Mouse (Mus musculus): Measurements from ENCODE around the gene 3110082J24Rik. TPM values are rescaled to one million over a fixed set of nuclear protein-coding genes. Genes with fewer than 3 reads are reported as not detected.

The 3110082J24Rik gene
- total RNA-seq (2023): not detected

GRCm38 (mm10) chr5:30105668-30106300 lies at the start of gene 3110082J24Rik:
Gene 3110082J24Rik (minus strand): TSS chr5:30106086.

DNA sequence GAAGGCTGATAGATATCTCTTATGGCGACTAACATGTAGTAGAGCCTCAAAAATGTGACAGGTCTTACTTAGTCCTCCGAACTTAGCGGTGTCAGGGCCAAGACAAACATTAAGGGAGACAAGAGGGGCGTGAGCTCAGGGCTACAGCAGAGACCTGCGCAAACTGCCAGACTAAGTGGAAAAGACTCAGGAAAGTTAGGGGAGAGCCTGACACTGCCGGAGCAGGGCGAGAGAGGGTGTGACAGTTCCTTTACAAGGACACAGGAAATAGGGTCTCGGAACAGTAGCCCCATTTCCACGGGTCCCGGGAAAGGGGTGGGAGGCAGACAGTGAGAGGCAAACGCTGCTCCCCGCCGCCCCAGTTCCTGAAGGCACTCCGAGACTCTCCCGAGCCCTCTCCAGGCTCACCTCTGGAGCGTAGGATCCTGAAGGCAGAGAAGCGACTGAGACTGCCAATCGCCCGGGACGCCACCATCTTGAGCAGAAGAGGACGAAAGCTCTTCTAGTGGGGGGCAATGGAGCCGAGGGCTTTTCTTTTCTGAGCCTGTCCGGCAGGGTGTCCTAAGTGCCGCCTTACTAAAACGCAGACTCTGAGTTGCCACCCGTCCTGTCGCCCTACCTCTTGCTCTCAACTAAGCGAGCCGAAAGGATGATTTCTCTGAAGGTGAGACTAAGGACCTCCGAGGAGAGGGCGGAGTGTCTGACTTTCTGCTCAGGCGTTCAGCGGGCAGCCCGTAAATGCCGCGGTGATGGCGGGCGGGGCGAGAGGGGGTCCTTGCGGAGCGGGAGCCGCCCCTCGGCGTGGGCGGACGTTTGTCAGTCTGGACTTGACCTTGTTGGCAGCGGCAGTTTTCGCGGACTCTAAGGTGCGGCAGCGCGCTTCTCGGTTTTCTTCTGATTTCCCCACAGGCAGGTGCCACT lies 48.8 kb upstream of the 3110082J24Rik start, which contains the start of the genes Hadha and Hadhb:
TSS of gene Hadha (minus strand) at position 689 of the 921 bp plus-strand sequence.
TSS of gene Hadhb (plus strand) at position 775 of the 921 bp plus-strand sequence.

DNA sequence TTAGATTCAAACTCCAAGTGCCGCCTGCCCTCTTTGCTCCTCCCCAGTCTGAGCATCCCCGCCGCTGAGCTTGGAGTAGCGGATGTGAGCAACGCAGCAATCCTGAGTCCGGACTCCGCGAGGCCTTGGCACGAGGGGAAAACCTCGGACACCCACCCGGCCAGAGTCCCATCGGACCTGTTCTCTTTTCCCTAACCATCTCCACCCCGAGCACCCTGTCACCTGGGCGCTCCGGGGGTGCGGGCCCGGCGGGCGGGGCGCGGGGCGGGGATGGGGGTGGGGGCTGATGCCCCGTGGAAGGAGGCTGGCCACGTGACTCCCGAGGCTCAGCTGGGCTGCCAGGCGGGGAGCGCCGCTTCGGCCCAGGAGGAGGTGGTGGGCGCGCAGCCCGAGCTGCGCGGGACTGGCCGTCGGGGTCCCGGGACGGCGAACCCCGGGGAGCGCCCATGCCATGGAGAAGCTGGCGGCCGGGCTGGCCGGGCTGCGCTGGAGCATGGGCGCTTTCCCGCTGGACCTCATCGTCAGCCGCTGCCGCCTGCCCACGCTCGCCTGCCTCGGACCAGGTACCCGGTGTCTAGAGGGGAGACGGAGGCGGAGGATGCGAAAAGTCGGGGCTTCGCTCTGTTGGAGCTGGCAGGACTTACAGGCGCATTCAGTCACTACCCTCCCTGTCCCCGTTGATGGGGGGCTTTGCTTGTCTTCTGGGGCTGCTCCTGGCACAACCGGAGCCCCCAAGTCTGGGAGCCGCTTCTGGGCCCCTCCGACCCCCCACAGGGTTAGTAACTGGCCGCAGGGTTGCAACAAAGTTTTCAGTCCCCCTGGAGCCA lies 832 bp downstream of the 3110082J24Rik start, which contains the start of gene Garem2:
TSS of gene Garem2 (plus strand) at position 321 of the 827 bp plus-strand sequence.

DNA sequence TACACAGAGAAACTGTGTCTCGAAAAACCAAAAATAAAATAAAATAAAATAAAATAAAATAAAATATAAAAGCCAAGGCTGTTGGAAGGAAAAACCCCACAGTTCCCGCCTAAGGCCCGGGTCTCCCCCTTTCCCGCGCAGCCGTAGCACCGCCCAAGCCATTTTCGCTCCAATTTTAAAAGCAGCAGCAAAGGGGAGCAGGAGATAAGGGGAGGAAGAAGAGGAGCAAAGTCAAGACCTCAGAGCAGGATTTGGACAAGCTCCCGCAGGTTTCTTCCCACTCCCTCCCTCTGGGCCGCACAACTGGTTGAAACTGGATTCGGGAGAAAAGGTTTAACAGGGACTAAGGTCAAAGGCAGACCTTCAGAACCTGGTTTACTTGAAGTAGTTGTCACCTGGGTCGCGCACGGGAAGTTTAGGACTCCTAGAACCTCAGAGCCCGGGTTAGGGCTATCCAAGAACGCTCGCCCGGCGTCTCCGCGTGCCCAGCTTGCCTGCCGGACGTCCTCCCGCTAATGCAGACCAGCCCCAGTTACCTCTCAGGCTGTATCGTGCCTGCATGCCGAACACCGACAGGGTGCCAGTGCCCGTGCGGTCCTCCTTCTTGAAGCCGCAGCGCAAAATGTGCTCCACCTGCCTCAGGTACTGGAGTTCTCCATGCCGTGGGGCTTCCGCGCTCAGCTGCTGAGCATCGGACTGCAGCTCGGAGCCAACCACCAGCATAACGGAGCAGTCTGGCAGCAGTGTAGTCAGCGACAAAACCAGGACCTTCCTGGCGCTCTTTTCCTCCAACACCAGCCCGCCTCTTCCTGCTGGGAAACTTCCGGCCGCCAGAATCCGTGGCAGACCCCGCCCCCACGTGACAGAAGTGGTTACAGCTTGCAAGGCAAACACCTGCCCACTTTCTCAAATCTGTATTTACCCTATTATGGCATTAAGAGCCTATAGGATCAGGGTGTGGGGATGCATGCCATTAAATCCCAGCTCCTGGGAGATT lies 32.8 kb downstream of the 3110082J24Rik start, which contains the start of gene Tyms:
TSS of gene Tyms (minus strand) at position 793 of the 997 bp plus-strand sequence.

Other genes with a start within 250 kb of the 3110082J24Rik start
- gene Il6, start 93.0 kb downstream of the 3110082J24Rik start, total RNA-seq (2023): not detected
- gene Tyms, start 32.5 kb downstream of the 3110082J24Rik start, total RNA-seq (2023): 10.1 TPM
- not detected for gene Garem2, start 925 bp downstream of the 3110082J24Rik start, total RNA-seq (2023)
- gene Hadha, start 49.1 kb upstream of the 3110082J24Rik start, total RNA-seq (2023): 93.5 TPM
- 130 TPM for gene Hadhb, start 49.2 kb upstream of the 3110082J24Rik start, total RNA-seq (2023)
- gene Adgrf3, start 99.6 kb upstream of the 3110082J24Rik start, total RNA-seq (2023): not detected
- 30.0 TPM for gene Selenoi, start 126.5 kb upstream of the 3110082J24Rik start, total RNA-seq (2023)
- gene Drc1, start 175.3 kb upstream of the 3110082J24Rik start, total RNA-seq (2023): 44.5 TPM